Mouse (Mus musculus): ENCODE results near the gene Angpt4. TPM values are rescaled to one million over a fixed set of nuclear protein-coding genes. Genes with fewer than 3 reads are reported as not detected.
A peak's percentile ranks its signal among the peaks of the same experiment; 100 is the strongest.

Gene Angpt4
- polyA plus RNA-seq, 2 experiments from 2014 or later, result not detected

DNA sequence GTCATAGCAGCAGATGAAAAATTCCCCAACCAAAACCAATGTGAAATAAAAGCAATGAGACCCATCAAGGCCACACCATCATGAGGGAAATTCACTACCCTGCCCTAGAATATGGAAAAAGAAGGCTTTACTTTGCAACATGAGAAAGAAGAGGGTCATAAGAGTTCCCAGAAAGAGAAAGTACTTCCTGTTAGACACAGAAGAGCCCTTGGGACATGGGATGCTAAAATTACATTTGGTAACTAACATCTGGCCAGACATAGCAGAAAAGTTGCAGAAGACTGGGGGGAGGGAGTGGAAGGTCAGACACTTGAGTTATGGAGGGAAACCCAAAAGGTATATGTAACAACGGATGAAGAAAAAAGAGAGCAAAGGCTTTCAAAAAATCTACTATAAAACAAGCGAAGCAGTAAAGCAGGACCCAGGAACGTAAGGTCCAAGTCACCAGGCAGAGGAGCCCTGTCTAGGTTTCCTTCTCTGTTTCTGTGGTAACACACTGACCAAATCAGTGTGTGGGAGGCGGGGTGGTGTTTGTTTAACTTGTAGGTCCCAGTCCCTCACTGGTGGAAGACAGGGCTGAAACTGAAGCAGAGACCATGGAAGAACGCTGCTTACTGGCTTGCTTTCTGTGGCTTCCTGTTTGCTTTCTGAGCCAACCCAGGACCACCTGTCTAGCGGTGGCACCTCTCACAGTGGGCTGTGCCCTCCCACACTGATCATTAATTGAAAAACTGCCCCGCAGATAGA lies 74.6 kb downstream of the Angpt4 start:
- ATAC-seq, result no peak

- no peak for ATAC-seq
Observed at GRCm38 (mm10) chr2:151986958-151987357, 75.9 kb downstream of the Angpt4 start.

DNA sequence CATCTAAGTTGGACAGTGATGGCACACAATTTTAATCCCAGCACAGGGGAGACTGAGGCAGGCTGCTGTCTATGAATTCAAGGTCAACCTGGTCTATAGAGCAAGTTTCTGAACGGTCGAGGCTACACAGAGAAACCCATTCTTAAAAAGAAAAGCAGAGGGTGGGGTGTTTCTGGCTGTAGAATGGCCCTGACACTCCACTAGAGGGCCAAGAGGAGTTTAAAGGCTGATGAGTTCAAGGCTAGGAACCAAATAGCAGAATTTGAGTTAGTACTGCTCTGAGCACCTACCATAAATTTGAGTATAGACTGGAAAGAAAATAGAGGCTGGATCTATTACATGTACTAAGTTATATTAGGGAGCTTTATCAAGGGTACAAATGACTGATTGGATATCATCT lies 78.0 kb downstream of the Angpt4 start:
- ATAC-seq, result no peak

DNA sequence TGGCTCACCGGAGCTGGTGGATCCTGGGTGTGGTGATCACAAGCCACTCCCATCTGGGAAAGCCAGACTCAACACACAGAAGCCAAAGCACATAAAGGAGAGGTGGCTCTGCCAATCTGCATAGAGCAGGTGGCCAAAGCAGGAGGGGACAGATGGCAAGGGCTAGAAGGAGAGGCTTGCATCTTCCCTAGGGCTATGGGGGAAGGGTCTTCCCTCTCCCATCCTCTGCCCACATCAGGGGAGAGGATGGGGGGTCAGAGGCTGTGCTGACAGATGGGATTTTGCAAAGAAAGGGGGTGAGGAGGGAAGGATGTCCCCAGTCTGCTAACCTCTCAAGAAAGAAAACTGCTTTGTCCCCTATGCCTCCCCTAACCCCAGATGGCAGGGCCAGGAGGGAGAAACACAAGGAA lies 80.0 kb downstream of the Angpt4 start:
- ATAC-seq, result no peak

GRCm38 (mm10) chr2:151991446-151991845 lies 80.4 kb downstream of the Angpt4 start:
- ATAC-seq, result no peak

DNA sequence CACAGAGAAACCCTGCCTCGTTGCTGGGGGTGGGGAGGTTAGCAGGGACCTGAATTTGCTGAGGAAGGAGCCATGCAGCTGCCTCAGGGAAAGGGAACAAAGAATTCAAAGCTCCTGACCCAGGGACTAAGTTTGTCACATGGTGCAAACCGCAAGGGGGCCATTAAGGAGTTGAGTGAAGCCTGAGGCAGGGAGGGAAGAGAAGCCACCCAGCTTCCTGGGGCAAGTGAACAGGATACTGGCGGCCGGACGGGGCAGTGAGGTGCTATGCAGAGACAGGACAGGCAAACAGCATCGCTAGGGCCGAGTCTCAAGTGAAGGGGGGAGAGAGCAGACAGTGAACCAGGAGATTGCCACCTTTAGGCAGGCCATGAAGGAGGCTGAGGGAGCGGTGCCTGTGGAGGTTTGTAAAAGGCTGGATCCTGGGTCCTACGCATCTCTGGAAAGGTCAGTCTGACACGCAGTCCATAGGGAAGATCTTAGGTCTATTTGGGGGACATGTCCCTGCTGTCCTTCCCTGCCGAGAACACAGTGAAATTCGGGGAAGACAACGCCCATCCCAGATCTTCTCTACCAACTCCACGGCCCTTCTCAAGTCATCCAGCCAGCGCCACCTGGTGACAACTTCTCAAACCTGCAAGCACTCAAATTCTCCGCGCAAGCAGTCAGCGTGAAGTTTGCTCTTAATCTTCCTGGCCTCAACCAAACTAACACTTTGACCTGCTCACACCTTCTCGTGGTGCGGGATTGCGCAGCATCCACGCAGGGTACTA lies 83.5 kb downstream of the Angpt4 start:
- ATAC-seq, result peak; percentile 73

Other genes starting within 250 kb of the Angpt4 start
- gene Rad21l, start 242.7 kb upstream of the Angpt4 start, polyA plus RNA-seq (2017; shearing (Covaris generic)), result not detected
- gene Tmem74b, start 209.2 kb upstream of the Angpt4 start, polyA plus RNA-seq (2017; shearing (Covaris generic)), result not detected
- 10 to 100 TPM; 63.8 to 93.7 TPM for gene Psmf1, start 167.0 kb upstream of the Angpt4 start, polyA plus RNA-seq (2017; shearing (Covaris generic))
- gene Rspo4, start 68.3 kb upstream of the Angpt4 start, polyA plus RNA-seq (2017; shearing (Covaris generic)), result not detected
- 10 to 100 TPM; 16.2 to 31.3 TPM for gene Fam110a, start 69.0 kb downstream of the Angpt4 start, polyA plus RNA-seq (2017; shearing (Covaris generic))
- gene Slc52a3, start 85.3 kb downstream of the Angpt4 start, polyA plus RNA-seq (2017; shearing (Covaris generic)), result 10 to 100 TPM in 1 of 2 experiments, 1 to 10 TPM in 1; 8.6 to 16.0 TPM
- not detected for gene Scrt2, start 170.3 kb downstream of the Angpt4 start, polyA plus RNA-seq (2017; shearing (Covaris generic))
- gene Srxn1, start 194.3 kb downstream of the Angpt4 start, polyA plus RNA-seq (2017; shearing (Covaris generic)), result 1 to 10 TPM; 2.2 to 3.0 TPM
- not detected for gene Tcf15, start 232.4 kb downstream of the Angpt4 start, polyA plus RNA-seq (2017; shearing (Covaris generic))

Measured in CD4-positive, CD25-positive, alpha-beta regulatory T cell, adult 4 months (primary cell).